Mouse (Mus musculus) gastrocnemius, postnatal 4 days (tissue): ENCODE measurements around the gene Ly86. TPM values are rescaled to one million over a fixed set of nuclear protein-coding genes. Genes with fewer than 3 reads are reported as not detected.

ENCODE experiments used
- DNase-seq, 2 experiments: peaks; one replicate each; pipeline ENCODE4 v3.0.0; 2021 to 2022; ENCODE audit warnings: low spot score in 2 of 2, mixed read lengths in 2 of 2
- total RNA-seq, 2 experiments: library from RNA; stranded (reverse); gene quantifications; 2 replicates each; pipeline ENCODE4 v1.2.3; 2021

Gene Ly86
- total RNA-seq, 2 experiments from 2014 or later, result 2.7 to 2.8 TPM

- no peak for DNase-seq
Observed at GRCm38 (mm10) chr13:37428496-37428895, 83.5 kb downstream of the Ly86 start.

- DNase-seq, result no peak
Observed at GRCm38 (mm10) chr13:37429661-37430271, 84.8 kb downstream of the Ly86 start.

GRCm38 (mm10) chr13:37431707-37432106 is 86.7 kb downstream of the Ly86 start:
- DNase-seq, result no peak

GRCm38 (mm10) chr13:37432653-37433052 is 87.6 kb downstream of the Ly86 start:
- no peak for DNase-seq

DNA sequence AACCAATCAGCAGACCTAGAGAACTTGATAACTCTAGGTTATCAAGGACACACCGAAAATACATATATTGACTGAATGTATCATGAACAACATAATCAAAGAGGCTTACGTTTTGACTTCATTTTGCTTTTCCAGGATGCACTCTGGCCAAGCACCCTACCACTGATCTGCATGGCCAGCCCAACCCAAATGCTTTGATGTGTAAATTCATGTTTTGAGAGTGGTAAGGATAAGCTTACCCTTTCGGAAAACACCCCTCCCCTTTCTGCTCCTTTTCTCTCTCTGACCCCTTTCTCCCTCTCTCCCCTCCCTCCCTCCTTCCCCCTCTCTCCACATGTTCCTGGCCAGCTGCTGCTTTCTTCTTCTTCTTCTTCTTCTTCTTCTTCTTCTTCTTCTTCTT is 88.1 kb downstream of the Ly86 start:
- DNase-seq, result no peak

GRCm38 (mm10) chr13:37433730-37434129 is 88.7 kb downstream of the Ly86 start:
- DNase-seq, result no peak

- DNase-seq, result peak in 1 of 2 experiments; percentile 55
Observed at GRCm38 (mm10) chr13:37434137-37434772, 89.2 kb downstream of the Ly86 start.

- no peak for DNase-seq
Observed at GRCm38 (mm10) chr13:37434841-37435240, 89.8 kb downstream of the Ly86 start.

DNA sequence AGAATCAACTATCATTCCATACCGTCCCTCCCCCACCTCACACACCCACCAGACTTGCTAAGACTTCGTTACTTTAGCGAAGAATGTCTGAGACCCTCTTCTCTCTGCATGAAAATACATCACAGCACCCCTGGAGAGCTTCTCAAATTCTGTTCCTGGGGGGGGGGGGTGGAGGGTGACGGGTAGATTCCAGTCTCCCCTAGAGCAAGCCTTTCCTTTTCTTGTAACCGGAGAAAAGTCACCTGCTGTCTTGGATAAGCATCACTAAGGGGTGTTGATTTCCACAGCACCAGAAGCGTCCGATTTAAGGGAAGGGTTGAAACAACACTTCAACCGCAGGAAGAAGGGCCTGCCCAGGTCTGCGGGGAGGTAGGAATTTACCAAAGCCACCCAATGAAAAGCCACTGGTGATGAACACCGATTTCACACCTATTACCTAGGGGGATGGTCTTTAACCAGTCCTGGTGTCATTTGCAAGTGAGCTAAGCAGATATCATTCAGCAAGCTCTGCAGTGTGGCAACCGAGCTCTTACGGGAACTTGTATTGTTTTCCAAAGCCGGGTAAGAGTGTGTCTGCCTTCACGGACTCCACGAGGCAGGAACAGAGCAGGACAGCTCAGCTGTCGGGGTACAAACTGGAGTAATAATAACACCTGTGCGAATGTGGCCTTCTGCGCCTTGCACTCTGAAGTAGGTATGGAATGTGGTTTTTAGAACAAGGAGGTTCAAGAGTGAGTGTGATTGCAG is 91.4 kb downstream of the Ly86 start:
- DNase-seq, result no peak

DNA sequence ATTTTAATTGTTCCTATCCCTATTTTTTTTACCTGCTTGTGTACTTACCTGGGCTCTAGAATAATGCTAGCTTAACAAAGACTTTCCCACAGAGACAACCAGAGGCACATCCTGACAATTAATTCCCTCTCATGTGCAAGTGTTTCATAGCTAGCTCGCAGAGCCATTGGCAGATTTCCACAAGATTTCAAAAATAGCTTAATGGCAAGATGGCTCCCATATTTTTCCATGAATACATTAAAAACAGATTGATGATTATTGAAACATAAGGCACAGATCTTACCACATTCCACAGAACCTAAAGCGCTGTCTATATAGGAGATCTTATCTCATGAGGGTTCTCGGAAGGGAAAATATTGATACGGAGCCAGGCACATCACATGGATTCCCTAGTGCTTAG is 93.8 kb downstream of the Ly86 start:
- DNase-seq, result no peak

GRCm38 (mm10) chr13:37439477-37439876 is 94.5 kb downstream of the Ly86 start:
- DNase-seq, result no peak

GRCm38 (mm10) chr13:37439941-37440340 is 94.9 kb downstream of the Ly86 start:
- no peak for DNase-seq

DNA sequence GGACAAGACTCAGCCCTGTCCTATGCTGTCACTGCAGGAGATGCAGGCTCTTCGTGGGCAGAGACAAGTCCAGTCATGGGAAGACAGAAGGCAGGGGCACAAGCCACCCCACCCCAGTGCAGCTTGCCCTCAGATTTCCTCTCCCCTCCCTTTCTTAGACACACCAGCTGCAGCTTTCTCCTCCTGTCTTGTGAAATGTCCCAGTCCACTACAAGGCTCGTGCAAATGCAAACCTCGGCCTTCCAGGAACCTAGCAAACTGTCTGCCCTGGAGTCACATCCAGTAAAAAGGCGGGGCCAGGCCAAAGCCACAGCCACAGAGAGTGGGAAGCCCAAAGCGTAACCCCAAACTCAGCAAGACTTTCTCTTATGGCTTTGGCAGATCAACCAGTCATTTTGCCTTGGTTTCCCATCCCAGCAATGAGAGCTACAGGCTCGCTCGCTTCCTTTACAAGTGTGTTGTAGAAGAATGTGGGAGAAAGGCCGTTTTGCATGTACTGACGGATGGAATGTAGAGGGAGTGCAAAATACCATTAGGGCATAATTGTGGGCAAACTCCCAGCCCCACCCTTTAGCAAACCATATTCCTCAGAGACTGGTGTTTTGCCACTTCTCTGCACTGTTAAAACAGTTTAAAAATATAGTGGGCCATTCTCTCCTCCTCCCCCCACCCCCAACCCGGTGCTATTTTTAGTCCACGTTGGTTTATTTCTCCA is 95.7 kb downstream of the Ly86 start:
- DNase-seq, result no peak

- DNase-seq, result no peak
Observed at GRCm38 (mm10) chr13:37442058-37442457, 97.0 kb downstream of the Ly86 start.

- DNase-seq, result no peak
Observed at GRCm38 (mm10) chr13:37442531-37442930, 97.5 kb downstream of the Ly86 start.

- DNase-seq, result no peak
Observed at GRCm38 (mm10) chr13:37446699-37447258, 101.8 kb downstream of the Ly86 start.

DNA sequence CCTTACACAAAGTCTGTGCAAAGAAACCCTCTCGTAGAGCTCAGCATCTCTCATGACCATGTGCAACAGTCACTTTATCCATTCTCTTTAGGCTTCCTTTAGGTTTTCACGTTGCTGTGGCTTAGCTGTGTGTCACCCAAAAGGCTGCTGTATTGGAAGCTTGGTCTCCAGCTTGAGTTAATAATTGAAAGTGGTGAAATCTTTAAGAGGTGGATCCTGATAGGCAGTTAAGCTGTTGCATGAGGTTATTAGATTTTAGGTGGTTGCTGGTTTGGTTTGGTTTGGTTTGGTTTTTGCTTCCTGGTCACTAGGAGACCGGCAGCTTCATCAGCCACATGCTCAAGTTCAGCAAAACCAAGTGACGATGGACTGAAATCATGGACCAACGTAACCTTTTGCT is 106.0 kb downstream of the Ly86 start:
- DNase-seq, result no peak

DNA sequence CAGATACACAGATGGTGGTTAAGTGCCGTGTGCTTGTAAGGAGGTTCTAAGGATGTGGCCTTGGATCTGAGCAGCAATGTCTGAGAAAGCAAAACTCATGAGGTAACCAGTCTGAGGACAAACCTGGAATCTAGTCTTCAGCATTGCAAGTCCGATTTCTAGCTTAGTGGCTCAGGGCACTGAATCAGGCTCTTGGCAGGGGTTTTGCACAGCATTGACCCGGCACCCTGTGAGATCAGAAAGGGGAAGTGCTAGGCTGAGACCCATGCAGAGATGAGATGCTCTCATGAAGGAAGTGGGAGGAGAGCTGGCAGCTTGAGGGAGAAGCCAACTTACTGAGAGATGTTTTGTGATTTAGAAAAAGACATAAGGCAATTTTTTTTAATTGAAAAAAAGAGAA is 106.5 kb downstream of the Ly86 start:
- DNase-seq, result no peak

GRCm38 (mm10) chr13:37452022-37452941 is 107.3 kb downstream of the Ly86 start:
- DNase-seq, result peak in 1 of 2 experiments; percentile 44

DNA sequence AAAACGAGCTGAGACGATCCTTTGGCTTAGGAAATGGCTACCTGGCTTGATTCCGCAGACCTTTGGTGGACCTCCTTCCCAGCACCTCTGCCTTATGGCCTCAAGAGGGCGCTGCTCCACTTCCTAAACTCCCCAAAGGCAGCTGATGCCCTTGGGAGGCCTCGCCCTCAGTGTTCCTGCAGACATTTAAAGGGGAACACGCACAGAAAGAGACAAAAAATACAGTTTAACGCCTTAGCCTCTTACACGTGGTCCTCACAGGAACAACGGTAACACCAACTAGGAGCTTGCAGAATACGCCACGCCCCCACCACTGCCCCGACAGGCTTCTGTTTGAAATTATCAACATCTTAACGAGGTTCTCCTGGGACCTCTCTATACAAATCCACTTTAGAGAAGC is 108.2 kb downstream of the Ly86 start:
- peak; percentile 60 to 80 for DNase-seq
